Mouse (Mus musculus) layer of hippocampus, postnatal 14 days (tissue): ENCODE measurements around the gene Cdc42. TPM values are rescaled to one million over a fixed set of nuclear protein-coding genes. Genes with fewer than 3 reads are reported as not detected.
A peak's percentile ranks its signal among the peaks of the same experiment; 100 is the strongest.

ENCODE experiments used
- DNase-seq, 2 experiments: peaks; one replicate each; pipeline ENCODE4 v3.0.0; 2021 to 2022; ENCODE audit warnings: low spot score in 2 of 2, mixed read lengths in 1 of 2
- long read RNA-seq, 2 experiments: library from polyadenylated mRNA; stranded (forward); transcript quantifications; one replicate each; pipeline ENCODE4 v2.0.0; 2021
- total RNA-seq, 2 experiments: library from RNA; stranded (reverse); gene quantifications; 2 replicates each; pipeline ENCODE4 v1.2.3; 2021

Cdc42 gene
- total RNA-seq, result 100 to 1,000 TPM; 401 to 404 TPM
- long read RNA-seq, experiment 1, transcript Cdc42-202 (6 exons, 2,108 nt), result major isoform, 176 of 399 reads
- long read RNA-seq, experiment 1, transcript Cdc42-201 (6 exons, 1,448 nt), result minor isoform, 123 of 399 reads
- long read RNA-seq, experiment 1, partial matches to known transcripts, result 65 of 399 reads
- long read RNA-seq, experiment 1, other reads (novel, unspliced or antisense), result 35 of 399 reads
- long read RNA-seq, experiment 2, transcript Cdc42-201 (6 exons, 1,448 nt), result minor isoform, 184 of 592 reads
- long read RNA-seq, experiment 2, transcript Cdc42-202 (6 exons, 2,108 nt), result major isoform, 219 of 592 reads
- long read RNA-seq, experiment 2, partial matches to known transcripts, result 92 of 592 reads
- long read RNA-seq, experiment 2, other reads (novel, unspliced or antisense), result 97 of 592 reads

DNA sequence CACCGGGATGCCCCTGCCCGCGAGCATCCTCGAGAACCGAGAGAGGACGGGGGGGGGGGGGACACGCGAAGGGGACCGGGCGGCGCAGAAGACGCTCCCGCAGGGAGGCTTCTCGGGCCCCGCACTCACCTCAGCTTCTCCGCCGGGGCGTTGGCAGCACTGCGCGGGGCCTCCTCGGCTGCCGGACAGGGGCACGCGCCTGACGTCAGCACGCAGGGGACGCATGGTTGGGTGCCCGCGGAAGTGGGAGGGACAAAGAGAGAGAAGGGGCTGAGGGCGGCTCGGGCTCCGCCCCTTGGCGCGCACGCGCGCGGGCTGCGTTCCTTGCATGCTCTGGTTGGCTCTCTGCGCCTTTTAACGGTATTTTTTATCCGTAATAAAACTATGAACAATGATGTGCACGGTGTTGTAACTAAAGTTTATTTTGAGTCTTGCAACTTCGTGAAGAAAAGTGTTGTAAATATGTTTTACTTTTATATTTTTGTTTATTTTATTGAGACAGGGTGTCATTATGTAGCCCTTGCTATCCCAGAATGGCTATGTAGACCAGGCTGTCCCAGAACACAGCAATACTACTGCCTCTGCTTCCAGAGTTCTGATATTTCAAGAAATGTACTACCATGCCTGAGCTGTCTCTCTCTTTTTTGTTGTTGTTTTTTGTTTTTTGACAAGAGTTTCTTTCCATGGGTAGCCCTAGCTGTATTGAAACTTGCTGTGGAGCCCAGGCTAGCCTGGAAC is at the start of gene Cdc42:
Gene Cdc42 (minus strand): TSS at position 204 of the 738 bp plus-strand sequence.
- DNase-seq, result peak; percentile 95 to 98

- DNase-seq, result no peak
These were observed 48.1 kb upstream of the Cdc42 start for GRCm38 (mm10) chr4:137405571-137405970.

DNA sequence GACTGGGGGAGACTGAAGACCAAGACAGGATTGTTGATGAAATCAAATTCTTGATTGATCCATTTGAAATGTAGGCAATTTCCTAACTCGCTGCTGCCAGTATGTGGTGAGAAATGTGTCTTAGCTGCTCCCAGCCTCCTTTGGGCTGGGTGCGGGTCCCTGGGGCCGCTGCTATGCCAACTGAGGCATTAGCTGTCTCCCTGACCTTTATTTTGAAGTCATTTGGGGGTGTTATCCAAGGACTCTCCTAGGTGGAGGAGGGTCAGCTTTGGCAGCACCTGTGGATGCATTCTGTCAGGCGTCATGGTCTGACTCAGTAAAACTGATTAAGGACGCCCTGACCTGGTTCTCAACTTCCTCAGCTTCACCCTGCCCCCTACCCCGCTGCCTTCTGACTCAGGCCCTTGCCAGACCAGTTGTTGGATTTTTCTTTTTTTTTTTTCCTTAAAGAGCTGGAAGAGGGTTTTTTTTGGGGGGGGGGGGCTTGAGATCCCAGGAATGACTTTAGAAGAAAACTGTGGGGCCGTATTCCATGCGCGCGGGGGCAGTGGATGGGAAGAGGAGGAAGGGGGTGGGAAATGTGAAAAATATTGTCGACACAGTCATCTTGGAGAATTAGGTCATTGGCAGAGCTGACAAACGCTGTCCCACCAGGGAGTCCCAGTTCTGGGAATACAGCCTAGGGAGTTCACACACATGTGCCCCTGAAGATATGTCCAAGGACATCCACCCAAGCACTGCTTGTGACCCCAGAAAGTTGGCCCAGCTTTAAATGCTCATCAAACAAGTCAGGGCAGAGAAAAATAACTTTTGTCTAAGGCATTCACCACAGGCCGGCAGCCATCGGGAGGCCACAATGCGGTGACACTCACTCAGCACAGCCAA is 39.4 kb upstream of the Cdc42 start:
- DNase-seq, result no peak

DNA sequence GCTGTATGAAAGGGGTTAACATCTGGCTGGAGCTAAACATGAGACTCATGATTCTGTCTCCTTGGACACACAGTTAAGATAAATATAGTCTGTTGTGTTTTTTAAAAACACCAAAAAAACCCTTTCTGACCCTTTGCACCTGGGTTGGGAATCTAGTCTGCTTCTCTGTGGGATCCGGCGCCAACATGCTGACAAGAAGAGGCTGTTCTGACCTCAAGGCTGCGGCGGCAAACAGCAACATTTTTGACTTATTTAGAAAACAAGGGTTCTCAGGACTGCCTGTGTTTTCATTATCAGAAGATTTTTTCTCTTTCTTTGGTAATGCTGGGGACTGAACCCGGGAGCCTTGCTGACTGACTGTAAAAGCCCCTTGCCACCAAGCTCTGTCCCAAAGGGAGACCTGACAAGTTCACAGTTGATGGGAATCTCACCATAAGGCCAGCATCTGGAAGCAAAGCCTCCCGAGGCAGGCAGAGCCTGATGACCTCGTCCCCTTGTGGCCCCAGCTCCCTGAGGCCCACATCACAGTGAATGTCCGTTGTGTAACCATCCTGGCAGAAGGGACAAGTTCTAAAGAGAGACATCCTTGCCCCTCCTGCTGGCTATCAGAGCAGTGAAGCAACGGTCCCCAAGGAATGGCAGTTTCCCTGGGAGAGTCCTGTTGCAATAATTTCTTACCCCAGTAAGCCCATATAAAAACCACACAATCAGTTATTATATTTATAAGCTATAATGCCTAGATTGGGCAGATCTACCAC is 36.0 kb upstream of the Cdc42 start:
- no peak for DNase-seq

DNA sequence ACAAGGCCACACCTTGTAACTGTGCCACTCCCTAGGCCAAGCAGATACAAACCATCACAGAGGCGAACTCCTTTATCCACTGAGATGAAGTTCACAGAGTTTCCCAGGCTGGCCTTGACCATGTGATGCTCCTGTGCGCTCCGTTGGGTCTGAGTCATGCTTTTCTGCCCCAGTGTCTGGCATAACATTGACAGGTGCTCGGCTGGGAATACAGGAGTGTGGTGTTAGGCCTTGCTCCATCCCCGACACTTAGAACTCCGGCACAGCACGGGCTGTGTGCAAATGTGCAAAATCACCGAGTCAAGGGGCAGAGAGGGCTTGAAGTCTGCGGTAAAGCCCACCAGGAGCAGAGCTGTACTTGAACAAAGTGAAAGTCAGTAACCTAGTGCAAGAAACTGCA is 35.4 kb upstream of the Cdc42 start:
- no peak for DNase-seq

DNA sequence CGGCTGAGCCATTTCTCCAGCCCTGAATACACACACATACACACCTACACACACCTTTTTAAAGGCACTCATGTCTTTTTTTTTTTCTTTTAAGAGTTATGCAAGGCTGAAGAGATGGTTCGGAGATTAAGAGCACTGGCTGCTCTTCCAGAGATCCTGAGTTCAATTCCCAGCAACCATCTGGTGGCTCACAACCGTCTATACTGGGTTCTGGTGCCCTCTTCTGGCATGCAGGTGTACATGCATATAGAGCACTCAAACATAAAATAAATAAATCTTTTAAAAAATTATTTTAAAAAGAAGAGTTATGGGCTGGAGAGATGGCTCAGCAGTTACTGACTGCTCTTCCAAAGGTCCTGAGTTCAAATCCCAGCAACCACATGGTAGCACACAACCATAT is 33.8 kb upstream of the Cdc42 start:
- DNase-seq, result no peak

- DNase-seq, result no peak
These were observed 32.7 kb upstream of the Cdc42 start for GRCm38 (mm10) chr4:137390196-137390595.

- no peak for DNase-seq
These were observed 31.5 kb upstream of the Cdc42 start for GRCm38 (mm10) chr4:137388983-137389382.

DNA sequence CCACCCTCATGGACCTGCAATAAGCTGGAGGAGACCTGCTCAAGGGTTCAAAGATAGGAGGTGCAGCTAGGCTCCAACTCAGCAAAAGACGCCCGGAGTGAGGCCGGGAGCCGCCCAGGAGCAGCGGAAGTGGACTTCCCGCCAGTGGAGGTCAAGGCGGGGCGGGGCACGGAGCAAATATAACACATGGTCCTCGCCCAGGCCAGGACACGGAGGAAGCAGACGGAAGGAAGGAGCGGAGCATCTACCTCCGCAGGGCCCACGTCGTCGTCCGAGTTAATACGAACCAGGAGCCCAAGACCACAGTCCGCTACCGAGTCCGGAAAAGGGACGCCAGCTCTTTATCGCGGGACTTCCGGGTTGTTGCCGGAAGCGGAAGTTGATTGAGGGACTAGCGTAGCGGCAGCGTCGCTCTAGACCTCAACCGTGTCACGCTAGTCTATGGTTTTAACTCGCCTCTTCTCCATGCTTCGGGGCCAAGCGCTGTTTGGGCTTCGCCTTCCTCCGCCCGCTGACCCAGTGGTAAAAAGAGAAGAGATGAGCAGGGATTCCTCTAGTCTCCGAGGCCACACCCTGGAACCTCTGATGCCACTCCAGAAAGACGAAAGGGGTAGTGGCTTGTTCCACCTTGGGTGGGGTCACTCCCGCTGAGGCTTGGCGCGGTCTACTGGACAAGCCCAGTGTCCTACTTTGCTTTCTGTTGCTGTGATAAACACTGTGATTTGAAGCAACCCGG is 30.7 kb upstream of the Cdc42 start:
- peak; percentile 88 to 91 for DNase-seq

GRCm38 (mm10) chr4:137387482-137388058 is 30.1 kb upstream of the Cdc42 start:
- no peak for DNase-seq

DNA sequence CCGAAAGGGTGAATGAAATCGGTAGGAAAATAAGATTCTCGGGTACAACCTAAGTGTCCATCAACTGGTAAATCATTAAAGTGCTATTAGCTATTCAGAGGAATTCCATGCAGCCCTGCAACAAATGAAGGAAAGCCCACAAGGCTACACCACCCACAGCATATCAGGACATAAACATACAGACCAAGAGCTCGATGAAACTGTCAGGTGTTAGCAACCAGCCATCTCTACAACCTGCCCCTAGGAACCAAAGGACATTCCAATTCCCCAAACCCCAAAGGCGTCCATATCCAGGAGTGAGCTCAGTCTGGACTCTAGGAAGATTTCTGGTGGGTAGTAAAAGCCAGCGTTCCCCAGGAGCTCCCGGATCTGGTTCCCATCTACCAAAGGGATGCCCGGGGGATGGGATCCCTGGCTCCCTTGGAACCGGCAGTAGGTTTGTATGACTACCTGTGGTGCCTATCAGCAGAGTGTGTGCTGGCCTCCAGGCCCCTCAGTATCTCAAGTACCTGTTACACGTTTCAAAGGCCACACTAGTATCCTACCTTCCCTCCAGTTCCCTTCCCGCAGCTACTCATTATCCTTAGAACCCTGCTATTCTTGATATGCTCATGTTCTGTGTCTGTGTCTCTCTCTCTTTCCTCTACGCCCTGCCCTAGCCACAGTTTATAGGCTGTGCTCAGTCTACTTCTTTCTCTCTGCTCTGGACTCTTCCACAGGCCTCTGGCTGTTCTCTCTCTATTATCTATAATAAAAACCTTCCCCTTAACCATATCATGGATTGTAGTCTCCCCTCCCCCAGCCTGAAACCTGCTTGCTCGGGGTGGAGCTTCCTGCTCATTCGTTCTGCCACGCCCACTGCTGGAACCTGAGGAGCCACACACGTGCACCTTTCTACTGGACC is 23.4 kb upstream of the Cdc42 start:
- DNase-seq, result no peak

GRCm38 (mm10) chr4:137379713-137380255 is 22.3 kb upstream of the Cdc42 start:
- DNase-seq, result no peak

GRCm38 (mm10) chr4:137379085-137379484 is 21.6 kb upstream of the Cdc42 start:
- no peak for DNase-seq

DNA sequence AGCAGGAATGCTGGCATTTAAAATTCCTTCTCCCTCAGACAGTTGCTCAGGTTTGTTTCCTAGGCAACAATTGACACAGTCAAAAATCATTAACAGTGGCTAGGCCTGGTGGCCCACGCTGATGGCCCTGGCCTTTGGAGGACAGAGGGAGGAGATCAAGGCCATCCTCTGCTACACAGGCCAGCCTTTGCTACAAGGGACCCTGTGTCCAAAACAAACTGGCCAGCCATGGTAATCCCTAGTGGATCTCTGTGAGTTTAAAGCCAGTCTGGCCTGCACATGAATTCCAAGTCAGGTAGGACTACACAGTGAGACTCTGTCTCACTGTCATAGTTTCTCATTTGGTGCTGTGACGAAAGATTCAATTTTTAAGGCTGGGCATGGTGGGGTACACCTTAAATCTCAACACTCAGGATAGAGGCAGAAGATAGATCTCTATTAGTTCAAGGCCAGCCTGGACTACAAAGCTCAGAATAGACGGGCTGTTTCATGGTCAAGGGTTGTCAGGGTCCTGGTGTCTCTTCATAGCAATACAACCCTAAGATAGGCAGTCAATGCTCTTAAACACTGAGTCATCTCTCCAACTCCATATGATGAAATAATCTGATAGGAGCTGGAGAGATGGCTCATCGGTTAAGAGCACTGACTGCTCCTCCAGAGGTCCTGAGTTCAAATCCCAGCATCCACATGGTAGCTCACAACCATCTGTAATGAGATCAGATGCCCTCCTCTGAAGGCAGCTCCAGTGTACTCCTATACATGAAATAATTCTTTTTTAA is 20.2 kb upstream of the Cdc42 start:
- no peak for DNase-seq

DNA sequence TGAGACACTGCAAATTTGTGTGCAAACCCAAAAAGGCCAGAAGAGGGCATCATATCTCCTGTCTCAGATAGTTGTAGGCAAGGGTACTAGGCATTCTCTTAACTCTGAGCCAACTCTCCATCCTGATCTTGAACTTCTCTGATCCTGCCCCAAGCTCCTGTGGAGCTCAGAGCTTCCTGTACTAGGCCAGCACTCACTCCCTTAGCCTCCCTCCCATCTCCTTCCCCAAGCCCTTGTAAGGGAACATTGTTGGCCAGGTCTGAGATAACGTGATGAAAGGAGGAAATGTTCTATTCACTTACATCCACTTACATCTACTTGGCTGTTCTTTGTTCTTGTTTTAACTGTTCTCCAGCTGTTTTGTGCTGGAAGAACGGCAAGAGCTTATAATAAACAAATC is 19.3 kb upstream of the Cdc42 start:
- DNase-seq, result no peak

DNA sequence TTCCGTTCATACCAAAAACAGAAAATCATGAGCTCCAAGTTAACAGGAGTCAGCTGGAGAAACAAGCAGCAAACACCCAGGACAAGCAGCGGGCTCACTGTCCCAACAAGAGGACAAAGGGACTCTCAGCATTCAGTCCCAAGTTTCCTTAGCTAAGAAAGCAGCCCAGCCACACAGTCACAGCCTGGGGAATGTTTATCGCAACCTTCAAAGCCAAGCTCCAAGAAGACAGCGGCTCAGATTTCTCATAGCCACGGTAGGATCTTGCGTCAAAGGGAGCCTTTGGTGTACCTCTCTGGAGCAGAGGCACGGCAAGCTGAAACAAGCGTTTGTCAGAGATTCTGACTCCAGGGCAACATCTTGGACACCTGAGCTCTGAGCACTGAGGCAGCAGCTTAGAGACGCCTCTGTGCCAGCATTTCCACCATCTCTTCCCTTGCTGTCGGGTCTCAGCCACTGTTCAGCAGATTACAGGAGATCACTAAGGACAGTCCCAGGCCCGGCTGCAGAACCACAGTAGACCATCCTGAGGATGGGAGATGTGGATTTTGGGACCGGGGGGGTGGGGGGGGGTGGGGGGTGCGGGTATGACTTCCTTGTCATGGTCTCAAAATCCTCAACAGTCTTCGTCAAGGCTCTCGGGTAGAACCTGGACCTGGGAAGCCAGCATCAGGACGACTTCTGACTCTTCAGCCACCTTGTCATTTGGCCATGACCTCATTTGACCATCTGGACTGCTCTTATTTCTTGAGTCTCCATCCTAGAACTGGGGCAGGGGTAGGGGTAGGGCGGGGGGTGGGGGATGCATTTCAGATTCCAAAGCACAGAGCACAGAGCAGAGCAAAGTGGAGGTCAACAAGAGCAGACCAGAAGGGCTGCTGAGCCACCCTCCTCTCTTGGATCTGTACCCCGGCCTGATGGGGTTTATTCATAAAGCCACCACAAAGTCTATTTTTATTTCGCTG is 18.1 kb upstream of the Cdc42 start:
- DNase-seq, result no peak
